Comparison of ENCODE assay signal across 10 mouse cellular contexts in genomic region chr6:63257876-63258275, GRCm38 (mm10). TPM values are rescaled to one million over a fixed set of nuclear protein-coding genes. Genes with fewer than 3 reads are reported as not detected.
A peak's percentile ranks its signal among the peaks of the same experiment; 100 is the strongest.
DNase-seq lines count a peak whose midpoint lies in the region; ATAC-seq and TF ChIP-seq lines count a peak whose summit lies in the region.
"Had no signal": no experiment of that assay in that cellular context is flagged by ENCODE, and none has a peak within 500 bp of the region (broad histone marks: within the 10 kb centered on the region; RNA-seq: fewer than 3 reads in every experiment).

No protein-coding gene starts in this region.

- H3K27me3 ChIP-seq in heart, embryonic 16.5 days (ENCODE audit: control insufficient read depth, insufficient read depth, low read length), result peaks cover 17% of the 10 kb centered on the region
- no peaks in the 10 kb centered on the region for H3K27me3 ChIP-seq in forebrain, postnatal 0 days (ENCODE audit: insufficient read depth, low read length)
- H3K27me3 ChIP-seq in liver, embryonic 13.5 days, result peaks cover 52% of the 10 kb centered on the region

- 0 out of 2 replicates have a peak, but pooled peaks have one; percentile 18 for TF ChIP-seq CTCF in forebrain, postnatal 0 days (IDR thresholded peaks at IDR 0.05; ENCODE audit: low read depth)

- no peak for DNase-seq in heart, postnatal 4 days
- peak; percentile 61 for DNase-seq in cerebellum, adult 11-12 months
- DNase-seq in forebrain, postnatal 0 days, result peak; percentile 48
- DNase-seq in liver, embryonic 13.5 days, result no peak
- no peak for DNase-seq in thymus, postnatal 36 days
- no peak for DNase-seq in thymus, postnatal 10 days (ENCODE audit: low spot score in 2 of 2)
- no peak for DNase-seq in kidney, adult 9 months

- peaks cover 3% of the 10 kb centered on the region; the same call in 1 of the 2 replicates for H3K4me1 ChIP-seq in heart, embryonic 16.5 days (ENCODE audit: control insufficient read depth, insufficient read depth, low read length)
- H3K4me1 ChIP-seq in forebrain, postnatal 0 days (ENCODE audit: insufficient read depth), result 0 out of 2 replicates have a peak, but pooled peaks cover 4% of the 10 kb centered on the region
- H3K4me1 ChIP-seq in liver, embryonic 13.5 days (replicated peaks), result 0 out of 2 replicates have a peak, but pooled peaks cover 3% of the 10 kb centered on the region

- H3K9me3 ChIP-seq in heart, embryonic 16.5 days (replicated peaks; ENCODE audit: control insufficient read depth, low read length), result no peaks in the 10 kb centered on the region
- H3K9me3 ChIP-seq in forebrain, postnatal 0 days (ENCODE audit: low read length), result no peaks in the 10 kb centered on the region
- no peaks in the 10 kb centered on the region for H3K9me3 ChIP-seq in liver, embryonic 13.5 days (replicated peaks)

- H3K9ac ChIP-seq in heart, embryonic 16.5 days (ENCODE audit: low read length), result no peak overlapping the region
- H3K9ac ChIP-seq in forebrain, postnatal 0 days, result peak overlapping the region; percentile 74
- H3K9ac ChIP-seq in liver, embryonic 13.5 days, result no peak overlapping the region

- no peaks in the 10 kb centered on the region for H3K36me3 ChIP-seq in heart, embryonic 16.5 days (ENCODE audit: control insufficient read depth, insufficient read depth)
- no peaks in the 10 kb centered on the region for H3K36me3 ChIP-seq in forebrain, postnatal 0 days (ENCODE audit: insufficient read depth)
- no peaks in the 10 kb centered on the region for H3K36me3 ChIP-seq in liver, embryonic 13.5 days

- under 1% methylated on average over 11 of the region's 11 CpGs for WGBS in heart, embryonic 16.5 days
- 2% methylated on average over 11 of the region's 11 CpGs for WGBS in forebrain, postnatal 0 days
- WGBS in liver, embryonic 13.5 days (ENCODE audit: insufficient replicate concordance), result 3% methylated on average over 11 of the region's 11 CpGs

- peak overlapping the region; percentile 98 for H3K4me2 ChIP-seq in heart, embryonic 16.5 days (ENCODE audit: low read depth, low read length)
- peak overlapping the region; percentile 94 for H3K4me2 ChIP-seq in forebrain, postnatal 0 days (ENCODE audit: low read depth)
- peak overlapping the region; percentile 59 for H3K4me2 ChIP-seq in liver, embryonic 13.5 days

- H3K4me3 ChIP-seq in heart, embryonic 16.5 days (ENCODE audit: low read length), result peak overlapping the region; percentile 83
- H3K4me3 ChIP-seq in forebrain, postnatal 0 days (ENCODE audit: low read depth, low read length), result peak overlapping the region; percentile 84
- H3K4me3 ChIP-seq in liver, embryonic 13.5 days (replicated peaks), result peak overlapping the region; percentile 45; the same call in 1 of the 2 replicates

- H3K27ac ChIP-seq in heart, embryonic 16.5 days (ENCODE audit: low read length), result no peak overlapping the region
- no peak overlapping the region; the same call in 1 of the 2 replicates for H3K27ac ChIP-seq in forebrain, postnatal 0 days (ENCODE audit: low read depth, low read length)
- no peak overlapping the region for H3K27ac ChIP-seq in liver, embryonic 13.5 days

- no peak; the same call in 1 of the 2 replicates for ATAC-seq in heart, embryonic 16.5 days (replicated peaks; ENCODE audit: extremely low read depth, insufficient read depth, low FRiP score)
- no peak for ATAC-seq in forebrain, postnatal 0 days
- ATAC-seq in liver, embryonic 13.5 days (ENCODE audit: low read depth), result no peak

RNA-seq across cellular contexts. Expression of gene Grid2, which starts 2.2 kb away (rescaled TPM):
- 0.55 and 0.56 TPM in 2 replicates for polyA plus RNA-seq in heart, embryonic 16.5 days (2015; fragmentation: Nextera tagmentation; extraction: Ambion mirVana)
- under 1 TPM; 0.25 to 0.29 TPM for total RNA-seq in heart, postnatal 4 days (2021)
- total RNA-seq in forebrain, postnatal 0 days (2014; rRNA removed), result 21.9 and 28.9 TPM in 2 replicates
- 4.1 and 6.2 TPM in 2 replicates for polyA plus RNA-seq in forebrain, postnatal 0 days (2015; fragmentation: Nextera tagmentation; extraction: Ambion mirVana)
- polyA plus RNA-seq in liver, embryonic 13.5 days (2015; fragmentation: Nextera tagmentation; extraction: Ambion mirVana), result 0.07 TPM in 1 of 2 replicates, not detected in the other
- total RNA-seq: MEL had no signal
- polyA plus RNA-seq: gonadal fat pad, adult 2 months had no signal

Comparison
In these comparisons a context has a peak if more than half of its experiments do, and no peak if none do; other contexts are left out.
1. DNase-seq: peak in cerebellum, adult 11-12 months (single experiment) and forebrain, postnatal 0 days (single experiment); none in heart, postnatal 4 days (single experiment), liver, embryonic 13.5 days (single experiment), thymus, postnatal 36 days (0 of 2), thymus, postnatal 10 days (0 of 2) and kidney, adult 9 months (single experiment).
2. Peak in every context shown above with its lines, with median percentiles within 50 percentile points of each other: H3K4me2 ChIP-seq and H3K4me3 ChIP-seq.